In genomic region chr14:25693271-25693887, GRCm38 (mm10) we compare ENCODE assay signal across 8 mouse cellular contexts. TPM values are rescaled to one million over a fixed set of nuclear protein-coding genes. Genes with fewer than 3 reads are reported as not detected.
DNase-seq lines count a peak whose midpoint lies in the region; ATAC-seq lines count a peak whose summit lies in the region.

No protein-coding gene starts in this region.

- H3K9ac ChIP-seq in embryonic facial prominence, embryonic 12.5 days, result no peak overlapping the region
- H3K9ac ChIP-seq in intestine, embryonic 15.5 days, result peak overlapping the region; percentile 36

- H3K4me3 ChIP-seq in heart, embryonic 10.5 days, result peak overlapping the region; percentile 86
- H3K4me3 ChIP-seq in embryonic facial prominence, embryonic 12.5 days, result peak overlapping the region; percentile 89
- peak overlapping the region; percentile 93 for H3K4me3 ChIP-seq in intestine, embryonic 15.5 days (replicated peaks)

- peaks cover 31% of the 10 kb centered on the region for H3K36me3 ChIP-seq in heart, embryonic 10.5 days
- peaks cover 21% of the 10 kb centered on the region for H3K36me3 ChIP-seq in embryonic facial prominence, embryonic 12.5 days
- H3K36me3 ChIP-seq in intestine, embryonic 15.5 days, result peaks cover 12% of the 10 kb centered on the region; the same call in 1 of the 2 replicates

- WGBS in heart, embryonic 10.5 days, result 60% methylated on average over 6 of the region's 6 CpGs
- 71% methylated on average over 6 of the region's 6 CpGs for WGBS in embryonic facial prominence, embryonic 12.5 days
- 59% methylated on average over 6 of the region's 6 CpGs for WGBS in intestine, embryonic 15.5 days

- H3K27me3 ChIP-seq in heart, embryonic 10.5 days (ENCODE audit: insufficient read depth, poor library complexity, severe bottlenecking), result no peaks in the 10 kb centered on the region
- no peaks in the 10 kb centered on the region for H3K27me3 ChIP-seq in embryonic facial prominence, embryonic 12.5 days
- no peaks in the 10 kb centered on the region for H3K27me3 ChIP-seq in intestine, embryonic 15.5 days (replicated peaks)

- DNase-seq in heart, embryonic 10.5 days (ENCODE audit: low spot score), result no peak
- no peak for DNase-seq in heart, adult 8-10 months (ENCODE audit: low spot score)
- DNase-seq in urinary bladder, adult 2 months (ENCODE audit: low spot score), result no peak
- no peak for DNase-seq in gastrocnemius, adult 8-10 months (ENCODE audit: low spot score in 2 of 2)
- no peak for DNase-seq in MN1 (ENCODE audit: low spot score)

- peak overlapping the region; percentile 95 for H3K27ac ChIP-seq in heart, embryonic 10.5 days
- no peak overlapping the region; the same call in 1 of the 2 replicates for H3K27ac ChIP-seq in embryonic facial prominence, embryonic 12.5 days
- H3K27ac ChIP-seq in intestine, embryonic 15.5 days, result peak overlapping the region; percentile 68; the same call in 1 of the 2 replicates

- H3K9me3 ChIP-seq in heart, embryonic 10.5 days, result no peaks in the 10 kb centered on the region
- H3K9me3 ChIP-seq in embryonic facial prominence, embryonic 12.5 days, result no peaks in the 10 kb centered on the region
- no peaks in the 10 kb centered on the region for H3K9me3 ChIP-seq in intestine, embryonic 15.5 days

- peak overlapping the region; percentile 89 for H3K4me2 ChIP-seq in embryonic facial prominence, embryonic 12.5 days (replicated peaks)
- H3K4me2 ChIP-seq in intestine, embryonic 15.5 days (replicated peaks), result peak overlapping the region; percentile 79

- peaks cover 40% of the 10 kb centered on the region for H3K4me1 ChIP-seq in heart, embryonic 10.5 days
- peaks cover 16% of the 10 kb centered on the region for H3K4me1 ChIP-seq in embryonic facial prominence, embryonic 12.5 days
- H3K4me1 ChIP-seq in intestine, embryonic 15.5 days (replicated peaks), result peaks cover 19% of the 10 kb centered on the region

- no peak for ATAC-seq in embryonic facial prominence, embryonic 12.5 days (ENCODE audit: insufficient number of reproducible peaks, insufficient read depth, low FRiP score, low TSS enrichment)
- 0 out of 2 replicates have a peak, but pooled peaks have one; percentile 1 for ATAC-seq in intestine, embryonic 15.5 days
- ATAC-seq in megakaryocyte-erythroid progenitor cell, adult 5-6 weeks (replicated peaks; ENCODE audit: low FRiP score, low TSS enrichment, poor library complexity, severe bottlenecking), result peak; percentile 14

RNA-seq across cellular contexts. Expression of gene Ppif, which starts 0.6 kb away (rescaled TPM):
- polyA plus RNA-seq in heart, embryonic 10.5 days (2016; fragmentation: Nextera tagmentation; extraction: Ambion mirVana), result 65.7 and 104 TPM in 2 replicates
- 100 to 1,000 TPM; 300 to 329 (median 307) TPM for total RNA-seq in heart, adult 8-10 months (2022)
- polyA plus RNA-seq in embryonic facial prominence, embryonic 12.5 days (2016; fragmentation: Nextera tagmentation; extraction: Ambion mirVana), result 27.6 and 30.3 TPM in 2 replicates
- polyA plus RNA-seq in intestine, embryonic 15.5 days (2015; fragmentation: Nextera tagmentation; extraction: Ambion mirVana), result 89.9 and 90.5 TPM in 2 replicates
- total RNA-seq in megakaryocyte-erythroid progenitor cell, adult 5-6 weeks (2014; fragmentation: Nextera tagmentation), result 142 and 159 TPM in 2 replicates
- total RNA-seq in megakaryocyte-erythroid progenitor cell, adult 5-6 weeks (2017), result 42.9 and 55.8 TPM in 2 replicates
- 21.2 and 27.2 TPM in 2 replicates for polyA plus RNA-seq in urinary bladder, adult 2 months (2012; rRNA removed)
- 10 to 100 TPM; 22.9 to 29.3 (median 28.8) TPM for total RNA-seq in gastrocnemius, adult 8-10 months (2022)
